Mouse (Mus musculus) neural tube, embryonic 11.5 days (tissue): ENCODE measurements at regions not wholly inside any gene's neighbourhood (a gene's known extent, or its start where the extent isn't known, plus 50 kb on each side); places are given as distances from the start of the nearest gene placed in this dataset.
A peak's percentile ranks its signal among the peaks of the same experiment; 100 is the strongest.
"Not testable (repeated sequence)": the region's sequence is repeated elsewhere in the genome, so short reads cannot be mapped to it uniquely, and the experiment has no call there.

Experiments
- ATAC-seq: fragments of 200-750 bp; cut with Nextera tagmentation; 2 replicates; pipeline ENCODE4 v1.8.0; 2017; ENCODE audit warnings: moderate number of reproducible peaks, mild to moderate bottlenecking, moderate TSS enrichment, moderate library complexity; ENCODE audit not compliant: insufficient read depth, low FRiP score, low TSS enrichment
- DNase-seq: peaks from one replicate; pipeline ENCODE4 v3.0.0-alpha.2; 2015; ENCODE audit warnings: low spot score
- H3K27ac ChIP-seq: fragments of 300-500 bp; sonication (generic); 2 replicates; pipeline ENCODE4 v1.5.1; 2014; ENCODE audit warnings: low read depth, mild to moderate bottlenecking, low read length
- H3K27me3 ChIP-seq: fragments of 300-500 bp; sonication (generic); 2 replicates; pipeline ENCODE4 v1.6.1; 2014; ENCODE audit warnings: mild to moderate bottlenecking, low read length, mixed read lengths; ENCODE audit not compliant: control insufficient read depth, insufficient read depth
- H3K36me3 ChIP-seq: fragments of 300-500 bp; sonication (generic); 2 replicates; pipeline ENCODE4 v1.6.1; 2014; ENCODE audit warnings: mild to moderate bottlenecking, low read length, moderate library complexity, mixed read lengths; ENCODE audit not compliant: control insufficient read depth, insufficient read depth
- H3K4me1 ChIP-seq: fragments of 300-500 bp; sonication (generic); 2 replicates; pipeline ENCODE4 v1.6.1; 2014; ENCODE audit warnings: low read length, mixed read lengths; ENCODE audit not compliant: control insufficient read depth, insufficient read depth
- H3K4me2 ChIP-seq: fragments of 300-500 bp; sonication (generic); 2 replicates; pipeline ENCODE4 v1.6.1; 2014; ENCODE audit warnings: low read depth, mild to moderate bottlenecking, moderate library complexity
- H3K4me3 ChIP-seq: fragments of 300-500 bp; sonication (generic); 2 replicates; pipeline ENCODE4 v1.5.1; 2014; ENCODE audit warnings: low read depth, low read length
- H3K9ac ChIP-seq: fragments of 300-500 bp; sonication (generic); 2 replicates; pipeline ENCODE4 v1.6.1; 2014; ENCODE audit warnings: mild to moderate bottlenecking, low read length
- H3K9me3 ChIP-seq: fragments of 300-500 bp; sonication (generic); 2 replicates; pipeline ENCODE4 v1.6.1; 2016; ENCODE audit warnings: low read length; ENCODE audit not compliant: control insufficient read depth
- WGBS: fragments of 180-500 bp; shearing (Covaris S2); extraction: QIAGEN DNeasy Blood & Tissue Kit; methylation state at CpG from one replicate; pipeline ENCODE4 v1.1.7; 2014; 5-methylcytosine and 5-hydroxymethylcytosine counted together

DNA sequence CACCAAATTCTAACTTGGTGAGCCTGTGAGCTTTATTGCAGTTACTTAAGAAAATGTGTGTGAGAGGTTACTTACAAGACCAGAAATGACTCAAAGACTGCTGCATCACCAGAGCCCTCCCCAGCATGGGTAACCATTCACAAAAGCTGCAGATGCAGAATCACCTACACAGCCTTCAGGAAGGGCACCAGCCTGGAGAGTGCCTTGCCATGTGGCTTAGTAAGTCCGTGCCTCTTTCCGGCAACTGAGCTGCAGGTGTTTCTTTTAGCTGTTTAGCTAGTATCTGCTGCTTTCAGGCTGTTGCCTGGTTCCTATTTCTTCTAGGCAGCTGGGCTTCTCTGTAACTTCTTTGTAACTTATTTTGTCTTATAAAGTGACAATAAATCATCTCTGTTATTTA is 213.2 kb upstream of the Stxbp6 start:
- no peaks in the 10 kb centered on the region for H3K27me3 ChIP-seq
- DNase-seq (no peak), ATAC-seq (no peak)
- H3K4me3 ChIP-seq: no peak overlapping the region
- no peaks in the 10 kb centered on the region for H3K4me1 ChIP-seq
- no peak overlapping the region for H3K4me2 ChIP-seq
- no peaks in the 10 kb centered on the region for H3K9me3 ChIP-seq
- no peak overlapping the region for H3K9ac ChIP-seq
- no peak overlapping the region for H3K27ac ChIP-seq
- H3K36me3 ChIP-seq: no peaks in the 10 kb centered on the region
- 68% methylated on average over 2 of the region's 2 CpGs for WGBS

DNA sequence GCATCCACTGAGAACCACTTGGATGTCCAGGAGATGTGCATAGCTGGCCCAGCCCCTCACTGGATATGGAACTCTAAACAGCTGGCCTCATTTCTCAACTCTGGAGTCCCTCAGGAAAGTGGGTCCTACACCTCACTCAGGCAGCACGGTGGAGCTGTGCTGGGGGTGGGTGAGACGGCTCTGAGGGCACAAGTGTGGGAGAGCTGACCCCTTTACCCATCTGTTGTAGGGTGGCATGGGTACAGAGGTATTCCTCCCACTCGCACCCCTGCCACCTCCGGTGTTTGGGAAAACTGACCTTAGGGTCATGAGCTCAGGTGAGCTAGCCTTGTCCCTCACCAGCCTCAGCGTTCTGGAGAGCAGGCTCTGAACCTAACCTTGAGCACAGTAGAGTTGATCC is 181.8 kb upstream of the Stxbp6 start:
- H3K4me3 ChIP-seq: no peak overlapping the region
- H3K36me3 ChIP-seq: no peaks in the 10 kb centered on the region
- ATAC-seq (no peak), DNase-seq (no peak)
- no peaks in the 10 kb centered on the region for H3K27me3 ChIP-seq
- no peak overlapping the region for H3K9ac ChIP-seq
- H3K4me1 ChIP-seq: no peaks in the 10 kb centered on the region
- no peak overlapping the region for H3K27ac ChIP-seq
- H3K9me3 ChIP-seq: no peaks in the 10 kb centered on the region
- 88% methylated on average over 5 of the region's 5 CpGs for WGBS
- H3K4me2 ChIP-seq: no peak overlapping the region

DNA sequence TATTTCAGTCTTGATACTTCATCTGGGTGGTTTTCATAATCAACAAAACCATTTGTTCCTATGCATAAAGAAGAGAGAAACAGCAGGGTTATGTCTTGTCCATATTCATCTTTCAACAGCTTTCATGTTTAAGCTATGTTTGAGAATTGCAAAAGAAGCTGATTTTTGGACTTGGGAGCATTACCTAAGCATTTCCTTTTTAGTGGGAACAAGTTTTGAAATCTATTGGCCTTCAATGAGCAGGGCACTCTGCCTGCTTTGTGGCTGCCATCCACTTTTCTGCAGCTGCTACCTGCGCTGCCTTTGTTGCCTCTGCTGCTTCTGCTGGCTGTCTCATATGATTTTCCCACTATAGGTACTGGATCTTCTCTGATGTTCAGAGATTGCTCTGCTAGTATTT is 136.6 kb upstream of the Stxbp6 start:
- H3K36me3 ChIP-seq: no peaks in the 10 kb centered on the region
- H3K4me2 ChIP-seq: no peak overlapping the region
- no peaks in the 10 kb centered on the region for H3K9me3 ChIP-seq
- DNase-seq: no peak
- WGBS: 100% methylated on average over 1 of the region's 1 CpGs
- H3K4me1 ChIP-seq: no peaks in the 10 kb centered on the region
- no peak overlapping the region for H3K4me3 ChIP-seq
- no peak overlapping the region for H3K27ac ChIP-seq
- no peak for ATAC-seq
- no peak overlapping the region for H3K9ac ChIP-seq
- no peaks in the 10 kb centered on the region for H3K27me3 ChIP-seq

DNA sequence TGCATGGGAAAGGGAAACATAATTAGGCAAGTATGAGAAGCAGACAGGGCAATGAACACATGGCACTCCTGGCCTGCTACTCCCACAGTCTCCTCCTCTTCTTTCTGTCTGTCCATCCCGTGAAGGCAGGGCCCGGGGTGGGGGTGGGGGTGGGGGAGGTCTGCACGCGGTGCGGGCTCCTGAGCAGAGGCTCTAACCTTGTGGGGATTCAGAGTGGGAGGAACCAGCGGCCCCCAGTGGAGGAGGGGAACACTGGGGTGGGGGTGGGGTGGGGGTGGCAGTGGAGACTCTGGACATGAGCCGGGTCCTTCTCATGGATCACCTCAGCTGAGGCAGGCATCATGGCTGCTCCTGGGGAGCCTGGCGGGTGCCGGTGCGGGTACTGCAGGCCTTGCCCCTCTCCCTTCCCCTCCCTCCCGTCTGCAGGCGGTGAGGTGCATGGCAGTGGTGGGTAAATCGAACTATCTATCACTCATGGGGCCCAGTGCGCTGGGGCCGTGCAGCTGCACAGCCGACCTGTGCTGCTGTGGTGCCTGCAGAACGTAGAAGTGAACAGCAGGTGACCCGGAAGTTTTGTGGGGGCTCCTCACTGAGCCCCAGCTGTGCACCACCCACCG is 120.9 kb upstream of the Stxbp6 start:
- Histone ChIP-seq H3K27ac (no peak overlapping the region), H3K27me3 (no peaks in the 10 kb centered on the region), H3K4me2 (no peak overlapping the region), H3K9me3 (no peaks in the 10 kb centered on the region), H3K4me1 (no peaks in the 10 kb centered on the region), H3K36me3 (no peaks in the 10 kb centered on the region), H3K4me3 (no peak overlapping the region), H3K9ac (no peak overlapping the region)
- 63% methylated on average over 17 of the region's 19 CpGs for WGBS
- ATAC-seq (no peak), DNase-seq (no peak)

DNA sequence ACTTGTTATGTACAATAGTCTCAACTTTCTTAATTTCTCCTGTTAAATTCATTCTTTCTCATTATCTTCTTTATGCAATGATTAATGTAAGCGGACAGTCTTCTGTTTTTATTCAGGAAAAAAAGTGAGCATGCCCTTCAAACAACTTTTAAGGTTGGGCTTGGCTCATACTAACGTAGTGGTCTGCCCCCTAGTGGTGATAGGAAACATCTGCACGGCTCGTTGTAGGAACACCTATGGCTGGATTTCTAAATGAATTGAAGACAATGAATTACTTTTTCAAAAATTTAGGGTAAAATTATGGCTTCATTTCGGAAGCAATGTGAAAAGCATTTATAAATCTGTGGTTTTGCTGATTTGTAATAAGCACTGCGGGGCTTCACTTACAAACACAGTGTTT is 112.6 kb upstream of the Stxbp6 start:
- Histone ChIP-seq H3K27ac (no peak overlapping the region), H3K9me3 (no peaks in the 10 kb centered on the region), H3K9ac (no peak overlapping the region), H3K4me2 (no peak overlapping the region), H3K36me3 (no peaks in the 10 kb centered on the region), H3K4me1 (no peaks in the 10 kb centered on the region), H3K4me3 (no peak overlapping the region), H3K27me3 (no peaks in the 10 kb centered on the region)
- 13% methylated on average over 6 of the region's 6 CpGs for WGBS
- no peak for ATAC-seq
- peak; percentile 34 for DNase-seq

DNA sequence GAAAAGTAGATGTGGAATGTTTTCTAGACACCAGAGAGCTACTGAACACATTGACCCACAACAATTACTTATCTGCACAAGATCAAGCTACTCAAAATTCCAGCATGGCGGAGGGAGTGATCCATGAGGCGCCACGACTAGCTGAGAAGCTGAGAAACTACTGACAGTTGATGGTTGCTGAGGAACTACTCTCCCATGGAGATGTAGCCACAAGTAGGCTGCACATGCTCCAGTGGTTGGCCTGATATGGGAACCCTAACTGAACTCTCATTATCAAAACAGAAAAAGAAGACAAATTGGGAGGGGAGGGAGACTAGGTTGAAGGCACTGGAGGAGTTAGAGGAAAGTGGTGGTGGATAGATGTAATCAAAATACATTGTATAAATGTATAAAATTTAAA is 110.0 kb upstream of the Stxbp6 start:
- H3K9me3 ChIP-seq: no peaks in the 10 kb centered on the region
- no peaks in the 10 kb centered on the region for H3K27me3 ChIP-seq
- no peak overlapping the region for H3K4me2 ChIP-seq
- WGBS: 92% methylated on average over 3 of the region's 3 CpGs
- no peaks in the 10 kb centered on the region for H3K36me3 ChIP-seq
- no peak overlapping the region for H3K27ac ChIP-seq
- H3K9ac ChIP-seq: no peak overlapping the region
- DNase-seq: no peak
- ATAC-seq: no peak
- no peaks in the 10 kb centered on the region for H3K4me1 ChIP-seq
- no peak overlapping the region for H3K4me3 ChIP-seq

DNA sequence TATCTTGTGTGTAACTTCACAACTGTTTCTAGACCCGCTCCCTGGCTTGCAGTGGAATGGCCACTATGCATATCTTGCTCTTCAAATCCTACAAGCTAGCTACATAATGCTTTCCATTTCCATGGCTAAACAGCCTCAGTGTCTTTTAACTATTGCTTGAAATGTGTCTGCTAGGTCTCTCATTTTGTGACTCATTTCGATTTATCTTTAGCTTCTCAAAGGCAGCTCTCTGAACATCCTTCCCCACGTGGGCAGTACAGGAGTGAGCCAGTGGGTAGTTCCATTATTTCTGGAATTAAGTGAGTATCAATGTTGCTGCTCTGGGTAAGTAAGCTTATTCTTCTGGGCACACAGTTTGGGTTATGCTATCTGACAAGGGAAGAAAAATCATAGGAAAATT is 102.9 kb upstream of the Stxbp6 start:
- 90% methylated on average over 3 of the region's 3 CpGs for WGBS
- Histone ChIP-seq H3K36me3 (no peaks in the 10 kb centered on the region), H3K4me3 (no peak overlapping the region)

DNA sequence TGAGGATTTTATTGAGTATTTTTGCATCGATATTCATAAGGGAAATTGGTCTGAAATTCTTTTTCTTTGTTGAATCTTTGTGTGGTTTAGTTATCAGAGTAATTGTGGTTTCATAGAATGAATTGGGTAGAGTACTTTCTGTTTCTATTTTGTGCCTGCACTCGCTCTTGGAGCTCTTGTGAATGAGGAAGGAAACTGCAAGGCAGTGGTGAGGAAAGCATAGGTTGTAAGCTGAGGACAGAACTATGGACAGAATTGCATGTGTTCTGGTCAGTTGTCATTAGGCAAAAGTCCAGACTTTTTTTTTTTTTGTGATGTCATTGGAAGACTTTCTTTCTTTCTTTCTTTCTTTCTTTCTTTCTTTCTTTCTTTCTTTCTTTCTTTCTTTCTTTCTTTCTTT is 100.8 kb upstream of the Stxbp6 start:
- not testable (repeated sequence) for H3K27me3 ChIP-seq, H3K4me2 ChIP-seq, H3K4me1 ChIP-seq, H3K9ac ChIP-seq, H3K4me3 ChIP-seq, ATAC-seq, H3K9me3 ChIP-seq, DNase-seq, H3K27ac ChIP-seq, H3K36me3 ChIP-seq
- WGBS: 92% methylated on average over 2 of the region's 2 CpGs

More for the DNA sequence above, 102.9 kb upstream of the Stxbp6 start:
- Histone ChIP-seq H3K27ac (no peak overlapping the region), H3K27me3 (no peaks in the 10 kb centered on the region), H3K4me1 (no peaks in the 10 kb centered on the region), H3K9ac (no peak overlapping the region), H3K9me3 (no peaks in the 10 kb centered on the region), H3K4me2 (no peak overlapping the region)
- ATAC-seq (no peak), DNase-seq (no peak)

DNA sequence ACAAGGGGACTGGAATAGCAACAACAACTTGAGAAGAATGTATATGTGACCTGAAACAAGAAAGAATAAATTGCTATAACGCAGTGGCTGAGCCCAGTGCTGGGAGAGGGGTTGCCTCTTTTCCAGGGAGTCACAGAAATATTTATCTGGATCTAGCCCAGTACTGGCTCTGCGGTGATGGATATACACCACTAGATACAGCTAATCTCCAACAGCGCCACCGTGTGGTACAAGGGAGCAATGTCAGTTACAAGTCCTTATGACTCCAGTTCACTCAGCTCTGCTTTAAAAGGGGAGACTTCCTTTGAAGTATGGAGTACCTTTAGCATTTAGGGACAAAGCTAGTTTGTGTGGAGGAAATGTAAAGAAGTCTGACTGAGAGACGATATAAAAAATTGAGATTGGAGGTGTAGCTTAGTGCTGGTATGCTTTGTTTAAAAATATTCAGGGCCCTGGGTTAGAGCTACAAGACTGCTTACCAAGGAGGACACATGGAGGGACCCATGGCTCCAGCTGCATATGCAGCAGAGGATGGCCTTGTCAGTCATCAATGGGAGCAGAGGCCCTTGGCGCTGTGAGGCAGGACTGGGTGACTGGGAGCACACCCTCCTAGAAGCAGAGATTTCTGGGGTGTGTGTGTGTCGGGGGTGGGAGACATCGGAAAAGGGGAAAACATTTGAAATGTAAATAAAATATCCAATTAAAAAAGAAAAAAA is 97.6 kb upstream of the Stxbp6 start:
- no peaks in the 10 kb centered on the region for H3K27me3 ChIP-seq
- no peak overlapping the region for H3K4me3 ChIP-seq
- peak; percentile 79 for DNase-seq
- no peaks in the 10 kb centered on the region for H3K9me3 ChIP-seq
- WGBS: 44% methylated on average over 8 of the region's 8 CpGs
- H3K27ac ChIP-seq: no peak overlapping the region
- H3K9ac ChIP-seq: no peak overlapping the region
- no peak overlapping the region for H3K4me2 ChIP-seq
- no peaks in the 10 kb centered on the region for H3K4me1 ChIP-seq
- no peaks in the 10 kb centered on the region for H3K36me3 ChIP-seq
- peak; percentile 71 for ATAC-seq
